Mouse (Mus musculus) spleen, postnatal 14 days (tissue): ENCODE measurements around the gene Smim24.
A peak's percentile ranks its signal among the peaks of the same experiment; 100 is the strongest.

ENCODE experiments used
- DNase-seq, 2 experiments: peaks; one replicate each; pipeline ENCODE4 v3.0.0; 2021 to 2022; ENCODE audit warnings: low spot score in 2 of 2

Smim24 gene

DNA sequence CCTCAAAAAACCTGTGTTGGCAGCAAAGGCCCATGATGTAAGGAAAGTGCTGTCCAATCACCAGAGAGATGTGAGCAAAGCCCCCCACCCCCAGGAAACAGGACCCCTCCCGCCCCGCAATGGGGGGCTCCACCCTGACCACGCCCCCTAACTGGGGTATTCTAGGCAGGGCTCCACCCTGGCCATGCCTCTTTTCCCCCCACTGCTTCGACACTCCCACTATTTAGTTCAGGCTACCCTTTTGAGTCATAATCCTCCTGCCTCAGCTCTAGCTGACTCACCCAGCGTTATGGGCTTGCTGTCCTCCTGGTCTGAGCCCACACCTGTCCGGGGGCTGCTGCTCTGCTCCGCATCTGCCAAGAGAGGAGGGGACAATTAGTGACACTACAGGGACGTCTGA, 16.5 kb downstream of the Smim24 start:
- DNase-seq: no peak

- no peak for DNase-seq
Observed at GRCm38 (mm10) chr10:81410350-81410749, 17.5 kb downstream of the Smim24 start.

GRCm38 (mm10) chr10:81410981-81411380, 18.1 kb downstream of the Smim24 start:
- no peak for DNase-seq

DNA sequence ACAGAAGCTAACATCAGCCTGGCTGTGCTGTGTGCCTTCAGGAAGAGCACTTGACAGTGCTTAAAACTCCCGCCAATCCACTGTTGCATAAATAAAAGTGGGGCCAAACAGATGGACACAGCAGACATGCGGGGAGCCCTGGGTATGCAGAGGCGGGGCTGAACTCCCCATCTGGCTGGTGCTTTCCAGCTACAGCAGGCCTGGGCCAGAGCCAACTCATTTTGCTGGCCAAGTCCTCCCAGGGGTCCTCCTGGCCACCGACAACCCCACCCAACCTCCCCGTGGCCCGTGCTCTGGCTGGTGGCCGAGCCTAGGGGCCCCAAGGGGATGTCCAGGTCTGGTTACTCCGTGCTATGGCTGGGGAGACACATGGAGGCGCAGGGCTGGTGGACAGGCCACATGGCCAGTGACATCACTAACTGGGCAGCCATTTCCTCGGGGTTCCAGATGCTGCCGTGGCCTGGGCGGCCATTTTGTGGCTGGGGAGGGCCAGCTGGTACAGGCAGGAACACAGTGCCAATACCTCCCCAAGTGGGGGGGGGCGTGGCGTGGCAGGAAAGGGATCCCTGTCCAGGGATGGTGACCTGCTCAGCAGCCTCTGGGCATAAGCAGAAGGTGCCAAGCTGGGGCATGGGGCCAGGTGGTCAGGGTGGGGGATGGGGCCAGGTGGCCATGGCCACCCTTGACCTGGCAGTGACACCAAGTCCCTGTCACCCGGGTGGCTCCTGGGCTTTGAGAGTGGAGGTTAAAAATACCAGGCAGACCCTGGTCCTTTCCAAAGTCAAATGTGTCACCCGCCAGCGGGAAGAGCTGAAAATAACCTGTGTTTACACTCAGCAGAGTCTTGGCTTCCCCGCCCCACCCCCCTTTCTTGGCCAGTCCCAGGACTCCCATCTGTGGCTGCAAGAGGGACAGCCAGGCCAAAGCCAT, 18.9 kb downstream of the Smim24 start:
- no peak for DNase-seq

GRCm38 (mm10) chr10:81412586-81413309, 19.9 kb downstream of the Smim24 start:
- DNase-seq: no peak

DNA sequence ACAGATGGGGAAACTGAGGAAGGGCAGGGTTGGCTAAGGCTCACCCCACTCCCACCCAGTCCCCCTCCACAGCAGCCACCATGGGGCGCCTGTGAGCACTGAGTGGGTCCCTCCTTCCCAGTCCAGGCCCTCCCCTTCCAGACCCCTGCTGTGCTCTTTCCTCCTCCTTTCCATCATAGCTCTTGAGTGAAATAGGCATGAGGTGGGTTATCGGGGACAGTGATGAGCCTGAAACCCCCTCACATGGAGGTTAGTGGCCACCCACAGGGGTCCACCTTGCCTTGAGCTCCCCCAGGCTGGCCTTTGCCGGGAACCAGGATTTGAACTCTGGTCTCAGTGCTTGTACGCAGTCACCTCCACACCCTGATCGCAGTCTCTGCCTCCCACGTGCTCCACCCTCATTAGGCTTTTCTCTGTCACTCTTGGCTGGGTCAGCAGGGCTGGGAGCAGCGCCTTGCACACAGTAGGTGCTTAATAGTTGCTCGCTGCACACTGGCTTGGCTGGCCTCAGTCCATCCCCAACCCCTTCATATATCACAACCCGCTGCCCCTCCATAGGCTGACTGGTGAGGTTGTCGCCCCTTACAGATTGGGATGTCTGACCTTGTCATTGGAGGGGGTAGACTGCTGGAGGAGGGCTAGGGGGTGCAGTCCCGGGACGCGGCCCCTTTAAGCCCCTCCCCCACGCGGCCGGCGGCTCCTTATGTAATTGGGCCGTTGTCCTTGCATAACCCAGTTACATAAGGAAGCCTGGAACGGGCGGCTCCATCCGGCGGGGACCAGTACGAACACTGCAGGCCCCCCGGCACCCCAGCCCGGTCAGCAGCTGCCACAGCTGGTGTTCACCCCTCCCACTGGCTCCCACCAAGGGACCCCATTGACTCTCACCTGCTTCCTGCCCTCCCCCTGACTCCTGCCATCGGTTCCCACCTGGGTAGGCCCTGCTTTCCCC, 20.7 kb downstream of the Smim24 start:
- no peak for DNase-seq

DNA sequence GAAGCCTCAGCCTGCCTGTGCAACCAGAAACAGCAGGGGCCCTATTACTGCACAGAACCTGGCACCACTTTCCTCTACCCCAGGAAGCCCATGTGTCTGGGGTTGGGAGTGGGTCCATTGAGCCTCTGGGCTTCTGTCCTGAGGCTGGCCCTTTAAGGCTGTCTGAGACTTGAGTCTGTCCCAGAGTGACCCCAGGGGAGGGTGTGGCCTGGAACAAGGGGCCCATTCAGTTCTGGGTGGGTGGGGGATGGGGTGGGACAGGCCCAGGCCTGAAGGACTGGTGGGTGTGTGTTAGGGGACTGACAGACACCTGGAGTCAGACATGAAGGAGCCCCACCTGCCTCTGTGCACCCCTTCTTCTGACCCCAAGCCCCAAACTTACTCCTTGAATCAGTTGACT, 21.8 kb downstream of the Smim24 start:
- no peak for DNase-seq

- DNase-seq: no peak
Observed at GRCm38 (mm10) chr10:81415146-81415545, 22.3 kb downstream of the Smim24 start.

DNA sequence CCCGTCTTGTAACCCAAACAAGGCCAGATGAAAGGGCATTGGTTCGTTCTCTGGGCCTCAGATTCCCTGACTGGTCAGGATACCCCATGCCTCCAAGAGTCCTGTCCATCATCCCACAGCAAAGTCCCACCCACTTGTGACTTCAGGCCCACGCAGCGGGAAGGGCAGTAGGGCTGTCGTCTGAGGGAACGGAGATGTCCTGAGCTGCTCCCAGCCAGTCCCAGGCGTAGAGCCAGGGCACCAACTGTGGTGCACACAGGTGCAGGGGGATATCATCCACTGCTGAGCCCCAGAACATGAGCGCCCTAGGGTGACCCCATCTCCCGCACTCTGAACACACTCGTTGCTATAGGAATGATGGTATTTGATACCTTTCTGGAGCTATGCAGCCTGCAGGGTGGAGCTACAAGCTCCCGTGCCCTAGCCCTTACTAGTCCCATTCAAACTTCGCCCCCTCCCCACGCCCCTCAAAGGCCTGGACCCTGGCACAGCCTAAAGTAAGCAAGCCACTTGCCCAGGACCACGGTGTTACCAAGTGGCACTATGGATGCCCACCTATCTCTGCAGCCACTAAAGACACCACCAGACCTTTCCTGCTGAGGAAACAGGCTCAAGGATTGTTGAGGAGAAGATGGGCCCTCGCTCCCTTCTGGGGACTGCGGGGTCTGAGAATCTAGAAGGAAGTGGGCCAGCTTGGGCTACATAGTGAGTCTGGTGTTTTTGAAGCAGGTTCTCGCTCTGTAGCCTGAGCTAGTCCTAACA, 22.9 kb downstream of the Smim24 start:
- no peak for DNase-seq

DNA sequence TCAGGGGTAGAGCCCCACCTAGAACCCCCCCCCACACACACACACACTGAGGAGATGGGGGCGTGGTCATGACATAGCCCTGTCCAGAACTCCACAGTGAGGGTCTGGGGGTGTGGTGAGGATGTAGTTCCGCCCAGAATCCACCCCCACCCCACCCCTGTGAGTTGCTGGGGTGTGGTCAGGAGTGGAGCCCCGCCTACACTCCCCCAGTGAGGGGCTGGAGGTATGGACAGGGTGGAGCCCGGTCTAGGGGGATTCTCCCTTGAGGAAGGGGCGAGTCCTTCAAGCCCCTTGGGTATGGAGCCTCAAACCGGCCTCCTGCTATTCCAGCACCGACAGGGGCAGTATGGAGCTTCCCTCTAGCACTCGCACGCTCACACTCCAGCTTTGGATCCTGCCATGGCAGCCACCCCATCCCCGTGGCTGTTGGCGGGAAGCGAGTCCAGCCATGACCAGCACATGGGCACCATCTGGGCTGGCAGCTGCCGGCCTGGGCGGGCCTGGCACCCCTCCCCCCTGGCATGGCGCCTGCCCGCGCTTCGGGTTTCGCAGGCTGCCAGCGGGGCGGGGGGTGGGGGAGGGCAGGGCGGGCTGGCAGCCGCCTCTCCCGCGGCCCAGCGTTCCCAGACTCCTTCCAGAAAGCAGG, 23.9 kb downstream of the Smim24 start:
- no peak for DNase-seq

- no peak for DNase-seq
Observed at GRCm38 (mm10) chr10:81417227-81418215, 24.7 kb downstream of the Smim24 start.

DNA sequence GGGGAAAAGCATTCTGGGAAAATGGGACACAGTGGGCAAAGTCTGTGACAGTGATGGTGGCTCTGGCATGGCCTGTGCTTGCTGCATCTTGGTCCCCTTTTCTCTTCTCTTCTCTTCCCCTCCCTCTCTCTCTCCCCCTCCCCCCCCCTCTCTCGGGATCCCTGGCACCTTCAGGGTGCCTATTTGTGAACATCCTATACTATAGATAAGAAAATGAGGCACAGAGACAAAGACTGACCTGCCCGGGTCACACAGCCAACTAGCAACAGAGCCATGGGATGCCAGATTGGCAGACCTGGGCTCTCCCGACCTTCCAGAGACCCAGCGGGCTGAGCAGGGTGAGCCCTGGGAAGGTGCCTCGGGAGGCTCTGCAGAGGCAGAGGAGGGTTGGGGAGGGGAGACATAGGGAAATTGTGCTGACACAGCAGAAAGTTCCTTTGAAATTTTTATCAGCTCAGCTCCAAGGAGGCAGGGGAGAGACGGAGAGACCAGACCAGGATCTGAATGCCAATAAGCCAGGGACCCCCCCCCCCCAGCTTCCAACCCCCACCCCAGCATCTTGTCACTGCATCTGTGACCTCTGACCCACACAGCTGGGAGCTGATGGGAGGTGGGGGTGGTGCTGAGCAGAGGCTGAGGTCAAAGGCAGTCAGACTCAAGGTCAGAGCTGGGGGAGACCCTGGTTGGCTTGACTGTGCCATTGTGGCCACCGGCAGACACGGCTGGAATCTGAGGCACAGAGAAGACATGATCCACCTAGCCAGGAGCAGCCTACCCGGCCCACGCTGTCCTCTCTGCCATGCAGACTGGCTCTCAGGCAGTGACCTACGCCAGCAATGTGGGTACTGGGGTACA, 25.6 kb downstream of the Smim24 start:
- no peak for DNase-seq

GRCm38 (mm10) chr10:81419111-81419928, 26.5 kb downstream of the Smim24 start:
- no peak for DNase-seq

DNA sequence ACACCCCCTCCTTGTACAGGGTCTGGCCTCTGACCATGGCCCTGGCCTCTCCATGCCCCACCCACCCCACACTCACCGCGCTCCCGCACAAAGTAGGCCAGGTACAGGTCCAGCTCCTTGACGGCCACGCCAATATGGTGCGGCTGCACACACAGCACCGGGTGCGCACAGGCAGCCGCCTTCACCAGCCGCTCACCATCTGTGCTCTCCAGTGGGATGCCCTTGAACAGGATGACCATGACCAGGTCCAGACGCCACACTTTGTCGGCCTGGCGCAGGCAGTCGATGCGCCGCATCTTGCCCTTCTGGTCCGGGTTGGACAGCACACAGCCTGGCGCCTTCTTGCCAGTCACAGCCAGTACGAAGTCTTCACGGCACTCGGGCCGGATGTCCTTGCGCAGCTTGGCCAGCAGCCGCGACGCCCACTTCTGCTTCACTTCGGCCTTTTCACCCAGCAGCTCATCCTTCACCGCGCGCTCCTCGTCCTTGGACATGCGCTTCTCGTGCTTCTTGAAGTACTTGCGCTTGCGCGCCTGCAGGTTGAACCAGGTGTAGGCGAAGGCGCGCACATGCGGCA, 27.4 kb downstream of the Smim24 start:
- DNase-seq: no peak

DNA sequence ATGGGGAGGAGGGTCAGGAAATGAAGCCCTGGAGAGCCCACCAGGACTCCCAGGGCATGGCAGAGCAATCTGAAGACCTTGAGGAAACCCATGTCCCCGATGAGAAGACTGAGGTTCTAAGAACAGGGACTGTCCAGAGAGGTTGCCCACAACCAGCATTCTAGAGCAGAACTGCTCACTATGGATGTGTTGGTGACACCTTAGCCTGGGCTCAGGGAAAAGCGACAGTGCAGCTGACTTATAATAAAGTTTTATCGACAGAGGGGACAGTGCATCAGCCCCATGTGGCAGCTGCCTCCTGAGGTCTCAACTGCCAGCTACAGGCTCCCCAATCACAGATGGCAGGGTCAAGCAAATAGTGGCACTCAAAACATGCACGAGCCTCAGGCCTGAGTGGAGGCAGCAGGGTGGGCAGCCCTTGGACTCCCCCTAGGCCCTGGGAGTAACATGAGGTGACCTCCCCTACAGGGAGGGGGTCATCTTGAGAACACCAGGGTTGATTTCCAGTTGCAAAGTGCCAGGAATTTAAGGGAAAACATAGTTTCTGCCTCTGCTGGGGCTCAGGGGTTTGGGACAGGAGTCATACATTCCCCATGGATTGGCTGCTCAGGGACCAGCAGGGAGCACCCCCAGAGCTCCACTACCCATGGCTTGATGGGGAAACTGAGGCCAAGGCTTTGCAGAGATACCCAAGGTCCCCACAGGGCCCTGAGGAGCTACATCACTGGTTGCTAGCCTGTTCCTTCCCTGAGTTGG, 28.4 kb downstream of the Smim24 start:
- DNase-seq: peak; percentile 0 to 5

DNA sequence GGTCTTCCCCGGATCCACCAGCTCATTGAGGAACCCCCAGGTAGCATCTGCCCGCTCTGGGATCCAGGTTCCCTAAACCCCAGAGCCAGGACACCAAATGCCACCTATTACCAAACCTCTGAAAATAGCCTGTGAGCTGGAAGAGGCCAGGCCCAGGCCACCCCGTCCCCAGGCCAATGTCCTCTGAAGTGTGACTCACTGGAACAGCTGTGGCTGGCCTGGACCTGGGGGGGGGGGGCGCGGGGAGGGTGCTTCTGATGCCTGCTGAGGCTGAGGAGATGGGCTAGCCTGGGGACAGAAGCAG, 28.9 kb downstream of the Smim24 start:
- DNase-seq: peak in 1 of 2 experiments; percentile 5

- DNase-seq: peak in 1 of 2 experiments; percentile 1
Observed at GRCm38 (mm10) chr10:81422191-81422590, 29.3 kb downstream of the Smim24 start.
